Mouse (Mus musculus) ES-E14 (cell line): ENCODE measurements around the gene Tmem179. TPM values are rescaled to one million over a fixed set of nuclear protein-coding genes. Genes with fewer than 3 reads are reported as not detected.
A peak's percentile ranks its signal among the peaks of the same experiment; 100 is the strongest.

Experiments
- DNase-seq: peaks from one replicate; pipeline ENCODE4 v3.0.0-alpha.2; 2013; ENCODE audit warnings: low read depth, low spot score
- H3K27ac ChIP-seq: 2 replicates; pipeline ENCODE4 v1.5.1; 2012; ENCODE audit warnings: low read depth, mild to moderate bottlenecking, low read length, moderate library complexity, mixed read lengths; ENCODE audit not compliant: poor library complexity, insufficient read depth, severe bottlenecking
- H3K36me3 ChIP-seq: 2 replicates; pipeline ENCODE4 v1.6.1; 2012; ENCODE audit warnings: mild to moderate bottlenecking, low read length, moderate library complexity, mixed read lengths; ENCODE audit not compliant: control insufficient read depth, poor library complexity, insufficient read depth, severe bottlenecking
- H3K4me1 ChIP-seq, 2 experiments: fragments of 150-350 bp in 1 of 2; sonication (generic) in 1 of 2; 2 replicates each; pipeline ENCODE4 v1.6.1; 2012; ENCODE audit warnings: low read length in 2 of 2, mild to moderate bottlenecking in 1 of 2, mixed read lengths in 1 of 2; ENCODE audit not compliant: control insufficient read depth in 2 of 2, insufficient read depth in 2 of 2, poor library complexity in 1 of 2
- H3K4me3 ChIP-seq, 2 experiments: fragments of 150-350 bp in 1 of 2; sonication (generic) in 1 of 2; 2 replicates each; pipeline ENCODE4 v1.5.1; 2012; ENCODE audit warnings: low read length in 2 of 2, low read depth in 1 of 2, mild to moderate bottlenecking in 1 of 2, mixed read lengths in 1 of 2; ENCODE audit not compliant: insufficient read depth in 1 of 2, poor library complexity in 1 of 2, severe bottlenecking in 1 of 2
- H3K9ac ChIP-seq: 2 replicates; pipeline ENCODE4 v1.6.1; 2012; ENCODE audit warnings: low read depth, mild to moderate bottlenecking, low read length, mixed read lengths; ENCODE audit not compliant: poor library complexity, insufficient read depth, severe bottlenecking
- H3K9me3 ChIP-seq: fragments of 150-350 bp; sonication (generic); 2 replicates; pipeline ENCODE4 v1.6.1; 2012; ENCODE audit warnings: low read depth, mild to moderate bottlenecking, low read length; ENCODE audit not compliant: control insufficient read depth, insufficient read depth
- CHD2 ChIP-seq: IDR thresholded peaks from 2 replicates; pipeline ENCODE4 v1.6.1; 2014; ENCODE audit warnings: mild to moderate bottlenecking, low read depth, low read length, inconsistent platforms
- HCFC1 ChIP-seq: IDR thresholded peaks from 2 replicates; pipeline ENCODE4 v1.6.1; 2012; ENCODE audit warnings: low read length, inconsistent platforms, borderline replicate concordance; ENCODE audit not compliant: insufficient read depth
- MAFK ChIP-seq: IDR thresholded peaks from 2 replicates; pipeline ENCODE4 v1.6.1; 2014; ENCODE audit warnings: mild to moderate bottlenecking, low read depth, low read length, inconsistent platforms; ENCODE audit not compliant: insufficient read depth
- ZC3H11A ChIP-seq: IDR thresholded peaks from 2 replicates; pipeline ENCODE4 v1.6.1; 2012; ENCODE audit warnings: low read depth, mild to moderate bottlenecking, inconsistent platforms, low read length, borderline replicate concordance
- ZNF384 ChIP-seq: IDR thresholded peaks from 2 replicates; pipeline ENCODE4 v1.6.1; 2012; ENCODE audit warnings: low read depth, low read length, inconsistent platforms
- in situ Hi-C, 2 experiments: fragments of 600-800 bp; cut with MboI; formaldehyde crosslinking; loops; one replicate each; pipeline ENCODE4 v1.15.1; 2025; ENCODE audit warnings: low sequenced_read_pairs in 2 of 2, inconsistent platforms in 1 of 2; ENCODE audit not compliant: unreplicated experiment in 2 of 2
- total RNA-seq: library from RNA; depleted of rRNA; stranded (reverse); fragments of 300-350 nt; gene quantifications from 2 replicates; pipeline ENCODE4 v1.2.3, GENCODE M21; 2012

The Tmem179 gene
- total RNA-seq, 1 experiment, result 3.1 TPM

DNA sequence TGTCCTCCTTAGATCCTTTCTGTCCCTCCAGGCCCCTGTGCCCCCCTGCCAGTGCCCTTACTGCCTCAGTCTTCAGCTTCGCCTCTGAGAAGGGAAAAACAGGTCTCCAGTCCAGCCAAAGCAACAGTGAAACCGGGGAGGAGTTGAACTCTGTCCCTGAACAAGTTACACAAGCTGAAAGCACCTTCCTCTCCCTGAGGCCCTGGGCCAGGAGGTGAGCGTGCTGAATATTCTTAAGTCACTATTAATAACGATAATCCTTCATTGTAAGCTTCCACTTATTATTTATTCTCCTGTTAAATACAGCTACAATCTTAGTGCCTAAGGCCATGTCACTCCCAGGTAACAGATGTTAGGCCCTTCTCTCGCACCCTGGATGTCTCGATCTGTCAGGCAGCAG lies 43.1 kb upstream of the Tmem179 start:
- in situ Hi-C loops, result loop anchor here in 1 of 2 experiments (5.0 kb wide), 1 partner anchor 58 kb away; no protein-coding TSS in a partner anchor
- no peak overlapping the region for H3K9ac ChIP-seq

DNA sequence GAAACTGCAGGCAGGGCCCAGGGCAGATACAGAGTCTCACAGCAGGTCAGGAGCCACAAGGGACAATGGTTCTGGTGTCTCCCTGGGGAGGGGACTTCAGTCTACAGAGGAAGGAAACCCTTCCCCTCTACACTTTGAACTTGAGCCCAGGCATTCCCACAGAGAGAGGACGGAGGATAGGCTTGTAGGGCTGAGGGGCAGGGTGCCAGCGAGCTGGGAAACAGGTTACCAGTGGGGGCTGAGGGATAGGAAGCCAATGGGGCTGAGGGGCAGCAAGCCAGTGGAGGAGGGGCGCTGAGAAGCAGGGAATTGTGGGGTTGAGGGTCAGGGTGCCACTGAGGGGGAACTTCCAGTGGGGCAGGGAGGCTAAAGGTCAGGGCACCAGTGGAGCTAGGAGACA lies 42.7 kb upstream of the Tmem179 start:
- in situ Hi-C loops, result loop anchor here in 1 of 2 experiments (5.0 kb wide), 1 partner anchor 58 kb away; no protein-coding TSS in a partner anchor
- Histone ChIP-seq H3K4me3 (no peak overlapping the region), H3K27ac (no peak overlapping the region), H3K36me3 (no peaks in the 10 kb centered on the region), H3K9ac (no peak overlapping the region), H3K9me3 (no peaks in the 10 kb centered on the region), H3K4me1 (peaks cover 0 to 19% of the 10 kb centered on the region in 2 experiments; a peak in 2 of 4 replicates)
- TF ChIP-seq ZNF384 (no peak), CHD2 (no peak), HCFC1 (no peak), MAFK (no peak), ZC3H11A (no peak)
- DNase-seq, result no peak

More for the DNA sequence above, 43.1 kb upstream of the Tmem179 start:
- TF ChIP-seq ZC3H11A, result no peak
- no peak for TF ChIP-seq CHD2
- no peak for TF ChIP-seq MAFK
- TF ChIP-seq HCFC1, result no peak
- TF ChIP-seq ZNF384, result no peak
- no peak for DNase-seq
- Histone ChIP-seq H3K27ac (no peak overlapping the region), H3K36me3 (no peaks in the 10 kb centered on the region), H3K9me3 (no peaks in the 10 kb centered on the region), H3K4me3 (no peak overlapping the region), H3K4me1 (peaks cover 0 to 19% of the 10 kb centered on the region in 2 experiments; a peak in 2 of 4 replicates)

DNA sequence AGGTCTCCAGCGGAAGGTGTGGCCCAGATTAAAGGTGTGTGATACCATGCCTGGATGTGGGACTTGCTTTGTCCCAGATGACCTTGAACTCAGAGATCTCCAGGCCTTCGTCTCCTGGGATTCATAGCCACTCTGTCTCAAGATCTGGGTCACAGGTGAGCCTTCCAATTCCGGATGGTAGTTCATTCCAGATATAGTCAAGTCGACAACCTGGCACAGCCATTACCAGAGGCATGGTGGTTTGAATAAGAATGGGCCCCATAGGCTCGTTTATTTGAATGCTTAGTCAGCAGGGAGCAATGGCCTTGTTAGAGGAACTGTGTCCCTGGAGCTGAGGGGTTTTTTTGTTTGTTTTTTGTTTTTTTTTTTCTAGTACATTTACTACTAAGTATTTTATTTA lies 40.7 kb upstream of the Tmem179 start:
- H3K4me3 ChIP-seq, result no peak overlapping the region
- peaks cover 0 to 19% of the 10 kb centered on the region in 2 experiments; a peak in 2 of 4 replicates for H3K4me1 ChIP-seq
- H3K27ac ChIP-seq, result no peak overlapping the region
- no peaks in the 10 kb centered on the region for H3K9me3 ChIP-seq
- in situ Hi-C loops, result loop anchor here in 1 of 2 experiments (5.0 kb wide), 1 partner anchor 60 kb away; no protein-coding TSS in a partner anchor
- no peak for DNase-seq
- no peak overlapping the region for H3K9ac ChIP-seq
- TF ChIP-seq HCFC1 (no peak), ZC3H11A (no peak), CHD2 (no peak), MAFK (peak; percentile 85), ZNF384 (no peak)
- no peaks in the 10 kb centered on the region for H3K36me3 ChIP-seq

DNA sequence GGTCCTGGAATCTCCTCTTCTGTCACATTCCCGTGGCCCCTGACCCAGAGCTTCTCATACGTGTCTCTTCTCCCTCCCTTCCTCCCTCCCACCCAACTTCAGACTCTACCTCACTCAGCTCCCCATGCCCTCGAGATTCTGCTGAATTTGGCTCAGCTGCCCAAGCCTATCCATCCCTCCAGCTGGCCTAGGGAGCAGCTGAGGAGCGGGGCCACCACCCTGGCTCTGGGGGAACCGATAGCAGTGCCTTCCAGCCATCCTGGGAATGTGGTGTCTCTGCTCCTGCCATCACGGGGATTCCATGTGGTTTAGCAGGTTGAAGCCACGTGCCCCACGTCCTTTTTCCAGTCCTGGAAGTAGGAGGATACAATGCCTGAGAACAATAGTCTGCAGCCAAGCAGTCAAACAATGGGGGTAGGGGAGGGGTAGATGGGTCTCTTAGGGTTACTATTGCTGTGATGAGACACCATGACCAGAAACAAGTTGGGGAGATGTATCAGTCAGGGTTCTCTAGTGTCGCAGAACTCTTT lies 40.0 kb upstream of the Tmem179 start:
- Histone ChIP-seq H3K4me1 (peaks cover 0 to 21% of the 10 kb centered on the region in 2 experiments; a peak in 2 of 4 replicates), H3K9me3 (no peaks in the 10 kb centered on the region), H3K27ac (no peak overlapping the region), H3K4me3 (no peak overlapping the region), H3K36me3 (no peaks in the 10 kb centered on the region), H3K9ac (no peak overlapping the region)
- TF ChIP-seq HCFC1 (no peak), MAFK (no peak), ZNF384 (no peak), CHD2 (no peak), ZC3H11A (no peak)
- DNase-seq, result no peak
- in situ Hi-C loops, result loop anchor here in 1 of 2 experiments (5.0 kb wide), 1 partner anchor 61 kb away; no protein-coding TSS in a partner anchor
